Mouse (Mus musculus) neural tube, postnatal 0 days (tissue): ENCODE results near the gene Slc25a10. TPM values are rescaled to one million over a fixed set of nuclear protein-coding genes. Genes with fewer than 3 reads are reported as not detected.

ENCODE experiments used
- polyA plus RNA-seq: library from polyadenylated mRNA; unstranded; fragments of >200 nt; fragmentation: Nextera tagmentation; extraction: Ambion mirVana; gene quantifications from 2 replicates; pipeline ENCODE4 v1.2.1, GENCODE M21; 2015

Slc25a10 gene
- 29.1 and 32.5 TPM in 2 replicates for polyA plus RNA-seq

DNA sequence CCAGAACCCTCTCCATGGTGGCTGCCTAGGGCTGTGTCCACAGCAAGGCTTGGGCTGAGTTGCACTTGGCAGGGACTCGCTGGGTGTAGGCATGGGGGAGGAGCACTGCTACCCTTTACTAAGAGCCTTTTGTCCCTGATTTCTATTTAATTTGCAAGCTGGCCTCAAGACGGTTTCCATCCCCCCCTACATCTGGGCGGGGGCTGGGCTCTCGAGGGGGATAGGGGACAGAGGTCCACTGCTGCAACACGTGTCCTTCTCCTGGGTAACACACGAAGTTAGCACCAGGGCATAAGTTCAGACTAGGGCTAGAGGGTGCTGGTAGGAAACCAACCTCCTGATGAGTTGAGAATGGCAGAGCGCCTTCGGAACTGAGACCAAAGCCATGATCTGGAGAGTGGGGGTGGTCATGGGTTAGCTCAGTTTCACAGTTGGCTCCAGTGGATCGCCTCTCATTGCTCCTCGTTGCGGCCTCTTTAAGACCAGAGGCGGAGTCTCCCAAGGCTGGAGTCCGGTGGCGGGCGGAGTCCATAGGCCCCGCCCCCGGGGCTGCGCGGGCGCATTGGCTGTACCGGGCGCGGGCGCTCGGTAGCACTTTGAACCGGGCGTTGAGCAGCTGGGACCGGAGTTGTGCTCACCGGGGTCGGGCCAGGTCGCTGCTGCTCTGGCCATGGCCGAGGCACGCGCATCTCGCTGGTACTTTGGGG, at the start of gene Slc25a10:
Gene Slc25a10, plus strand, starts transcription at position 524 of the 707 bp plus-strand sequence.

DNA sequence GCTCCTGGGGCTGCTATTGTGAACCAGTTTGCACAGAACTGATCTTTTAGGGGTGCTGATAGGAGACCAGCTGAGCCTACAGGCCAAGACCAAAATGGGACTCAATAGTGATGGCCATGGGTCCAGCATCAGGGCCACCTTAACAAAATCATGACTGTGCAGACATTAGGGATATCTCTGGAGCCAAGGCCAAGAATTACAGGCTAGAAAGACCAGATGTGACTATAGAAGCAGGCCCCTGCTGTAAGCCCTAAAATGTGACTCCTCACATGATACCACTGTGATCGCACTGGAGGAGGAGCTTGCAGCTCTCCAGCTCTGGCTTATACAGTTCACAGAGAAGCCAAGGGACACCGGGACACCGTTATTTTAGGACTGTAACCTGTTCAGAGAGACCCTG, 49.3 kb upstream of the Slc25a10 start, which contains the start of gene Tspan10:
Gene Tspan10, plus strand, starts transcription at position 301 of the 400 bp plus-strand sequence.

DNA sequence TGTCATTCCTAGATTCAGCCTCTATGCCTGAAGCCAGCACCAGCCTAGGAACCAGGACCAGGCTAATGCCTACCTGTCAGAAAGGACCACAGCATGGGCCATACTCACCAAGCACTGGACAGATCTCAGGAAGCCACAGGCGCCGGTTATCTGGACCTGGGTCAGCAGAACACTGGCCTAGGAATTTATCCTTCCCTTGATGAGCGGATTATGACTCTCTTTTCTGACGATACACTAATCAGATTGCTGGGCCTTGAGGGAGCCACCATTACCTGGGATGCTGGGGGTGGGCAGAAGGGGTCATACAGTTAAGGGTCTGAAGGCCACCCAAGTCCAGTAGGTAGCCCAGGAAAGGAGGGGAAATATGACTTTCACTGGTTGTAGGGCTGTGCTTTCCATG, 38.3 kb upstream of the Slc25a10 start, which contains the start of gene Pde6g:
Gene Pde6g, minus strand, starts transcription at position 195 of the 400 bp plus-strand sequence.

DNA sequence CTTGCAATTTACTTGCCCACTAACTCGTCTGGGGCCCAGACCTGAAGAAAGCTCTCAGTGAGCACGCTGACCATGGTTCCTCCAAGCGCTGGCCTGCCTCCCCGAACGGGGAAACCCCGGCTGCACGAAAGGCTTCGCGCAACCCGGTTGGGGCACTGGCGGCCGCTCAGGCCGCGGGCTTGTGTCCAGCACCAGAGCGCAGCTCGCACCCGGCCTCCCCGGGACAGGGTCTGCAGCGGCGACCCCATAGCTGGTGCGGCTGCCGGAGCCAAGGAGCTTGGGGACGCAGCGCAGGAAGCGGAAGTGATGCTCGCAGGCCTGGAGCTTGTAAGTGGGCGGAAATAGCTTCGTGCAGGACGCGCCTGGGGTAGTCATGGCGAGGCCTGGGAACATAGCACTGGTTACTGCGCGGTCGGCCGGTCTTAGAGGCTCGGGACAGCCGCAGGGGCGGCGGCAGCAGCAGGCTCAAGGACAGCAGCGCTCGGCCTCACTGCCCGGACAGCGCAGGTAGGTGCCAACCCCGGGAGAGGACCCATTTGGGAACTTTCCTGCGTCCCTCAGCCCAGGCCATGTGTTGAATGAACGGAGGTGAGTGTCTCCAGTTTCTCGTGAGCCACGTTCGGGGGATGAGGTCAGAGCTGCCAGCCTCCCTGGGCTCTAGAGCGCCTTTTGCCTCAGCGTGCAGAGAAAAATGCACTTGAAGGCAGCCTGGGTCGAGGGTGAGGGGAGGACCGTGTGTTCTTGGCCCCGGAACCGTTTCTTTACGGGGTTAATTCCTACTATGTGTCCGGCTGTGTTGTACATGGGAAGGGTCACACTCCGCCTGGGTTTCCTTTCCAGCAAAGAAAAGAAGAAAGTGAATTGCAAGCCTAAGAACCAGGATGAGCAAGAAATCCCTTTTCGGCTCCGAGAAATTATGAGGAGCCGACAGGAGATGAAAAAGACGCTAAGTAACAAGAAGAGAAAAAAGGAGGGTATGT, 33.6 kb upstream of the Slc25a10 start, which contains the start of the genes Oxld1 and Ccdc137:
Gene Oxld1, minus strand, starts transcription at position 297 of the 980 bp plus-strand sequence.
Gene Ccdc137, plus strand, starts transcription at position 344 of the 980 bp plus-strand sequence.

DNA sequence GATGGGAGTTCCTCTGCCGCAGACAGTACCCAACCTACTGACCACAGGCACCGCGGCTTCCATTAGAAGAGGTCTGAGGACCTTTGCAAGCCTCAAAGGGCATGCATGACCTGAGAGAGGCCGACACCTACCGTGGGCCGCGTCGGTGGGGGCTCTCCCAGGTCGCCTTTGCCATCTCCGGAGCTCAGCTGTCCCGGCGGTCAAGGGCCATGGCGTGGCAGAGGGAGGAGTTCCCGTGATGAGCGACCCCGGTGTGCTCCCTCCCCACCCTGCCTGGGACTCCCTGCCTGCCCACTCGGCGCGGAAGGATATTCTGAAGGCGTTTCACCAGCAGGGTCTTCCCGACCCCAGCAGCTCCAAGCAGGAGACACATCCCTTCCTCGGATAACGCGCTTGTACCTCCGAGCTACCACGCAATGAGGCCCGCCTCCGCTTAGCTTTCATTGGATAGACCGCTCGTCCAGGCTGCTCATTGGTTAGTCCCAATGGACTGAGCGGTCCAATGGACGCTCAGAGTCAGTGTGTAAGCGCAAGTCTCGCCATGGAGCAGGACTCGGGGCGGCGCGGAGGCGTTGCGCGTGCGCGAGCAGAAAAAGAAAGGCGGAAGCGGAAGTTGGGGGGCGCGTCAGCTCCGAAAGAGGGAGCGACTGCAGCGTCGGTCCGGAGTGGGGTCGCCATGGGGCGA, 24.4 kb upstream of the Slc25a10 start, which contains the start of gene Arl16:
Gene Arl16, minus strand, starts transcription at position 557 of the 685 bp plus-strand sequence.

DNA sequence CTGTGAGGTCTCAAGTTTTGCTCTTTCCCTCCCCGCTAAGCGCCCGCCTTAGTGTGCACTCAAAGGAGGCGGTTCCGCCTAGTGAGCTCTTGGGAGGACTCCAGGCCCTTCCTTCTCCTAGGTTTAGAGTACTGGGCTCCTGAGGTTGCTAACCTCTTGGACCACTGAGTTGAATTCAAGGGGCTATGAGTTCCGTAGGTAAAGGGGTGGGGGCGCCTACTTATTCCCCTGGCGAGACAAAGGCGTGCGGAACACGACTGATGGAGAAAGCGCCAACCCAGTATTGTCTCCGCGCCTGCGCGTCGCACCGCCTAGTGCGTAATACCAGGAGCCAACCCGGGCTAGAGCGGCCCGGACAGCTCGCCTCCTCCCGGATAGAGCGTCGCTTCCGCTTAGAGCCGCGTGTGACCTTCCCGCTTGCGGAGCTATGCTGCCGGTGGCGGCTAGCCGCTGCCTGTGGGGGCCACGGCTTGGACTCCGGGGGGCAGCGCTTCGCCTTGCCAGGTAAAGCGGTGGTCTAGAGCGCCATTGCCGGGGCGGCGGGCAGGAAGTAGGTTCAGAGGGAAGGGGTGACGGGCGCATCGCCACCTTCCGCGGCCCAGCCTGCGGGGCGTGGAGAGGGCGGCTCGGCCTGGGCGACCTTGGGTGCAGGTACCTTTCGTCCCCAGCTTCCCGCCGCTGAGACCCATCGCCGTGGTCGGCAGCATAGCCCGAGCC, 7.2 kb upstream of the Slc25a10 start, which contains the start of gene Mrpl12:
Gene Mrpl12, plus strand, starts transcription at position 349 of the 717 bp plus-strand sequence.

DNA sequence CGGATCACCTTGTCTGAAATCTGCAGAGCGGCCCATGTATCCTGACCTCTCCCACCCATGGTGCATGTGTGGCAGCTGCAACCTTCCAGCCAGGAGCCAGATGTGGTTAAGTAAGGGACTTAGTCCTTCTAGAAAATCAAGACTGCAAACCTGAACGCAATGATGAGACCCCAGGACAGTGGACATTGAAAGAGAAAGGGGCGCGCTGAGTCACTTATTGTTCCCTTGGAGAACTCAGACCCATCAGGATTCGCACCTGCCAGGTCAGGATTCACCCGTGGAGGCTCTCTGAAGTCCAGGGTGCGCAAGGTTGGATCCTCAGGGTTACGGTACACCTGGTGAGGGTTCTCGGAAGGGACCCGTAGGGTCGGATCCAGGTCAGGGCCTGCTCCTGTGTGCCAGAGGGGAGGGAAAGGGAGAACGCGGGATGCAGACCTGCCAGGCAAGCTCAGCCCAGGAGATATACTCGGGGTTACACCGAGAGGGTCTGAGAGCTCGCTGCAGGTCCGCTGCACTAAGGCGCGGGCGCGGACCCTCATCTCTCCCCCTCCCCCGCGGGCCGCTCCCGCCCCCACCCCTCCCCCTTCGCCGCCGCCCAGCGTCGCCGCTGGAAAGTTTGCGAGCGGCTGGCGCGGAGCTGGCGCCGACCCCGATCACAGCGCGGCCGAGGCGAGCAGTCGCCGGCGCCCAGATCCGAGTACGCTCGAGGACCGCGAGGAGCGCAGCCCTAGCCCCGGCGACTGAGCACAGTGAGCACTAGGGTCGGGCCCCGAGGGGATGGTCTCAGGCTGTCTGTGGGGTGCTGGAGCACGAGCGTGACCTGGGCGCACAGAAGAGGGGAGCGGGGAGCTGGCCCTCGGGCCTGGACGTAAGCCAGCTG, 38.7 kb downstream of the Slc25a10 start, which contains the start of gene Gcgr:
Gene Gcgr, plus strand, starts transcription at position 615 of the 880 bp plus-strand sequence.

Other genes with a start within 250 kb of the Slc25a10 start
- gene Actg1, start 143.3 kb upstream of the Slc25a10 start, polyA plus RNA-seq = 3,213 and 3,438 TPM in 2 replicates
- gene Fscn2, start 130.3 kb upstream of the Slc25a10 start, polyA plus RNA-seq = 1.2 and 1.4 TPM in 2 replicates
- 55.9 and 70.0 TPM in 2 replicates for gene Faap100, start 113.1 kb upstream of the Slc25a10 start, polyA plus RNA-seq
- gene Nploc4, start 54.1 kb upstream of the Slc25a10 start, polyA plus RNA-seq = 25.7 and 27.7 TPM in 2 replicates
- not detected in 2 replicates for gene Tspan10, start 49.2 kb upstream of the Slc25a10 start, polyA plus RNA-seq
- gene Pde6g, start 38.3 kb upstream of the Slc25a10 start, polyA plus RNA-seq = 0.15 TPM in 1 of 2 replicates, not detected in the other
- 15.1 and 15.8 TPM in 2 replicates for gene Oxld1, start 33.8 kb upstream of the Slc25a10 start, polyA plus RNA-seq
- gene Ccdc137, start 33.7 kb upstream of the Slc25a10 start, polyA plus RNA-seq = 16.5 and 23.4 TPM in 2 replicates
- gene Arl16, start 24.2 kb upstream of the Slc25a10 start, polyA plus RNA-seq = 86.7 and 89.4 TPM in 2 replicates
- 156 and 163 TPM in 2 replicates for gene Mrpl12, start 7.2 kb upstream of the Slc25a10 start, polyA plus RNA-seq
- 0.29 and 0.30 TPM in 2 replicates for gene Gcgr, start 38.9 kb downstream of the Slc25a10 start, polyA plus RNA-seq
- 238 and 259 TPM in 2 replicates for gene Mcrip1, start 57.9 kb downstream of the Slc25a10 start, polyA plus RNA-seq
- not detected in 2 replicates for gene Ppp1r27, start 59.3 kb downstream of the Slc25a10 start, polyA plus RNA-seq
- 213 and 228 TPM in 2 replicates for gene P4hb, start 81.4 kb downstream of the Slc25a10 start, polyA plus RNA-seq
- gene Arhgdia, start 89.8 kb downstream of the Slc25a10 start, polyA plus RNA-seq = 444 and 484 TPM in 2 replicates
- 163 and 172 TPM in 2 replicates for gene Alyref, start 106.5 kb downstream of the Slc25a10 start, polyA plus RNA-seq
- gene Anapc11, start 106.6 kb downstream of the Slc25a10 start, polyA plus RNA-seq = 220 and 225 TPM in 2 replicates
- 1.8 and 3.2 TPM in 2 replicates for gene Npb, start 116.6 kb downstream of the Slc25a10 start, polyA plus RNA-seq
- gene Pcyt2, start 126.1 kb downstream of the Slc25a10 start, polyA plus RNA-seq = 162 and 185 TPM in 2 replicates
- gene Sirt7, start 133.4 kb downstream of the Slc25a10 start, polyA plus RNA-seq = 42.3 and 44.0 TPM in 2 replicates
- 47.6 and 50.2 TPM in 2 replicates for gene Mafg, start 141.8 kb downstream of the Slc25a10 start, polyA plus RNA-seq
- gene Pycr1, start 151.9 kb downstream of the Slc25a10 start, polyA plus RNA-seq = 8.8 and 9.5 TPM in 2 replicates
- gene Myadml2, start 156.3 kb downstream of the Slc25a10 start, polyA plus RNA-seq = 1.6 and 2.8 TPM in 2 replicates
- 13.9 and 15.4 TPM in 2 replicates for gene Notum, start 169.3 kb downstream of the Slc25a10 start, polyA plus RNA-seq
- 134 and 150 TPM in 2 replicates for gene Aspscr1, start 181.1 kb downstream of the Slc25a10 start, polyA plus RNA-seq
- gene Cenpx, start 221.9 kb downstream of the Slc25a10 start, polyA plus RNA-seq = 103 and 104 TPM in 2 replicates
- gene Lrrc45, start 222.1 kb downstream of the Slc25a10 start, polyA plus RNA-seq = 45.3 and 62.8 TPM in 2 replicates
- 617 and 689 TPM in 2 replicates for gene Rac3, start 229.6 kb downstream of the Slc25a10 start, polyA plus RNA-seq
- 25.0 and 27.0 TPM in 2 replicates for gene Dcxr, start 235.4 kb downstream of the Slc25a10 start, polyA plus RNA-seq
- 4.1 and 4.5 TPM in 2 replicates for gene Cbr2, start 240.3 kb downstream of the Slc25a10 start, polyA plus RNA-seq